Mouse (Mus musculus) bone marrow, adult 2 months (tissue): Measurements from ENCODE around the gene Tmem108.

Experiments used
- CTCF ChIP-seq: fragments of 200-500 bp; IDR thresholded peaks from 2 replicates; pipeline ENCODE4 v1.5.1; 2011; ENCODE audit warnings: low read length, control low read depth; ENCODE audit not compliant: control insufficient read depth, insufficient read depth
- POLR2A ChIP-seq: fragments of 200-500 bp; IDR thresholded peaks from 2 replicates; pipeline ENCODE4 v1.6.1; 2011; ENCODE audit warnings: low read depth, mild to moderate bottlenecking, control low read depth, low read length, borderline replicate concordance; ENCODE audit not compliant: control insufficient read depth

- TF ChIP-seq CTCF (no peak), POLR2A (no peak)
Observed at GRCm38 (mm10) chr9:103614260-103614659, 147.4 kb downstream of the Tmem108 start.
